Mouse (Mus musculus) liver, embryonic 14.5 days (tissue): Measurements from ENCODE around the gene Col18a1. TPM values are rescaled to one million over a fixed set of nuclear protein-coding genes. Genes with fewer than 3 reads are reported as not detected.

Experiments used
- ATAC-seq: fragments of 200-750 bp; cut with Nextera tagmentation; 2 replicates; pipeline ENCODE4 v1.8.0; 2017; ENCODE audit warnings: moderate number of reproducible peaks, mild to moderate bottlenecking, moderate library complexity; ENCODE audit not compliant: insufficient read depth
- DNase-seq, 3 experiments: peaks; one replicate each; pipeline ENCODE4 v3.0.0-alpha.2; 2012 to 2013; ENCODE audit warnings: low read depth in 3 of 3, low spot score in 3 of 3
- H3K27ac ChIP-seq: fragments of 300-500 bp; sonication (generic); 2 replicates; pipeline ENCODE4 v1.5.1; 2014; ENCODE audit warnings: moderate library complexity, mild to moderate bottlenecking, control low read depth, inconsistent platforms
- H3K27me3 ChIP-seq: fragments of 300-500 bp; sonication (generic); 2 replicates; pipeline ENCODE4 v1.6.1; 2014; ENCODE audit warnings: mild to moderate bottlenecking, low read length, moderate library complexity; ENCODE audit not compliant: control insufficient read depth, insufficient read depth
- H3K36me3 ChIP-seq: fragments of 300-500 bp; sonication (generic); replicated peaks from 2 replicates; pipeline ENCODE4 v1.6.1; 2014; ENCODE audit warnings: low read depth; ENCODE audit not compliant: control insufficient read depth, insufficient read depth
- H3K4me1 ChIP-seq, 2 experiments: fragments of 200-500 bp in 1 of 2; fragments of 300-500 bp in 1 of 2; sonication (generic) in 1 of 2; replicated peaks; 2 replicates each; pipeline ENCODE4 v1.6.1; 2012 to 2014; ENCODE audit warnings: antibody characterized with exemption in 1 of 2, inconsistent platforms in 1 of 2, low read length in 1 of 2; ENCODE audit not compliant: control insufficient read depth in 2 of 2, insufficient read depth in 2 of 2
- H3K4me2 ChIP-seq: fragments of 300-500 bp; sonication (generic); 2 replicates; pipeline ENCODE4 v1.6.1; 2014; ENCODE audit warnings: low read depth, mild to moderate bottlenecking, control low read depth, moderate library complexity
- H3K4me3 ChIP-seq, 2 experiments: fragments of 200-500 bp in 1 of 2; fragments of 300-500 bp in 1 of 2; sonication (generic) in 1 of 2; 2 replicates each; pipeline ENCODE4 v1.5.1; 2012 to 2014; ENCODE audit warnings: low read depth in 2 of 2, low read length in 2 of 2, mild to moderate bottlenecking in 2 of 2, control low read depth in 1 of 2, inconsistent platforms in 1 of 2, moderate library complexity in 1 of 2; ENCODE audit not compliant: insufficient read depth in 1 of 2
- H3K9ac ChIP-seq: fragments of 300-500 bp; sonication (generic); replicated peaks from 2 replicates; pipeline ENCODE4 v1.6.1; 2014; ENCODE audit warnings: mild to moderate bottlenecking, control low read depth, moderate library complexity
- H3K9me3 ChIP-seq: fragments of 300-500 bp; sonication (generic); 2 replicates; pipeline ENCODE4 v1.6.1; 2016; ENCODE audit warnings: low read length, mixed read lengths; ENCODE audit not compliant: control insufficient read depth
- CTCF ChIP-seq: IDR thresholded peaks from 2 replicates; pipeline ENCODE4 v1.5.1; 2016; ENCODE audit warnings: antibody characterized with exemption, low read depth, control low read depth
- EP300 ChIP-seq: IDR thresholded peaks from 2 replicates; pipeline ENCODE4 v1.6.1; 2016; ENCODE audit warnings: antibody characterized with exemption, low read depth
- WGBS: fragments of 180-500 bp; shearing (Covaris S2); extraction: QIAGEN DNeasy Blood & Tissue Kit; methylation state at CpG from one replicate; pipeline ENCODE4 v1.1.7; 2014; ENCODE audit not compliant: insufficient replicate concordance; 5-methylcytosine and 5-hydroxymethylcytosine counted together
- polyA plus RNA-seq, 2 experiments: library from polyadenylated mRNA; depleted of rRNA in 1 of 2; stranded (reverse) in 1 of 2; unstranded in 1 of 2; fragments of >200 nt; fragmentation: Nextera tagmentation in 1 of 2; extraction: Ambion mirVana in 1 of 2; gene quantifications; 2 replicates each; pipeline versions ENCODE4 v1.2.1 to v1.2.3; 2012 to 2014

Col18a1 gene
- polyA plus RNA-seq, 2 experiments: 24.6 to 31.4 TPM

GRCm38 (mm10) chr10:77121287-77122022 is 44.9 kb downstream of the Col18a1 start:
- Histone ChIP-seq H3K27me3 (no peaks in the 10 kb centered on the region), H3K4me2 (no peak overlapping the region), H3K9ac (no peak overlapping the region), H3K9me3 (no peaks in the 10 kb centered on the region), H3K27ac (no peak overlapping the region), H3K4me3 (no peak overlapping the region), H3K4me1 (peaks cover 0 to 10% of the 10 kb centered on the region in 2 experiments; a peak in 2 of 4 replicates), H3K36me3 (no peaks in the 10 kb centered on the region)
- WGBS: 70% methylated on average over 8 of the region's 8 CpGs
- TF ChIP-seq EP300: no peak
- no peak for TF ChIP-seq CTCF
- no peak for ATAC-seq
- DNase-seq: no peak

GRCm38 (mm10) chr10:77120501-77120900 is 45.8 kb downstream of the Col18a1 start:
- H3K4me2 ChIP-seq: no peak overlapping the region
- H3K9ac ChIP-seq: no peak overlapping the region
- 74% methylated on average over 4 of the region's 4 CpGs for WGBS
- TF ChIP-seq EP300: no peak
- peak; percentile 76 for TF ChIP-seq CTCF
- DNase-seq (no peak), ATAC-seq (no peak)
- H3K36me3 ChIP-seq: no peaks in the 10 kb centered on the region
- H3K9me3 ChIP-seq: no peaks in the 10 kb centered on the region
- no peaks in the 10 kb centered on the region for H3K27me3 ChIP-seq
- no peak overlapping the region for H3K4me3 ChIP-seq
- peaks cover 0 to 9% of the 10 kb centered on the region in 2 experiments; a peak in 1 of 4 replicates for H3K4me1 ChIP-seq
- H3K27ac ChIP-seq: no peak overlapping the region

- Histone ChIP-seq H3K27ac (no peak overlapping the region), H3K9me3 (no peaks in the 10 kb centered on the region), H3K27me3 (no peaks in the 10 kb centered on the region), H3K36me3 (no peaks in the 10 kb centered on the region), H3K9ac (no peak overlapping the region), H3K4me3 (no peak overlapping the region), H3K4me1 (peaks cover 0 to 8% of the 10 kb centered on the region in 2 experiments; a peak in 1 of 4 replicates), H3K4me2 (no peak overlapping the region)
- WGBS: 77% methylated on average over 11 of the region's 11 CpGs
- TF ChIP-seq CTCF: no peak
- TF ChIP-seq EP300: no peak
- ATAC-seq (no peak), DNase-seq (no peak)
These were observed 46.9 kb downstream of the Col18a1 start for GRCm38 (mm10) chr10:77119437-77119836.

- TF ChIP-seq EP300: no peak
- TF ChIP-seq CTCF: no peak
- ATAC-seq: no peak
- Histone ChIP-seq H3K9ac (no peak overlapping the region), H3K4me3 (no peak overlapping the region), H3K27ac (no peak overlapping the region), H3K9me3 (no peaks in the 10 kb centered on the region), H3K4me1 (peaks cover 0 to 8% of the 10 kb centered on the region in 2 experiments; a peak in 1 of 4 replicates), H3K36me3 (no peaks in the 10 kb centered on the region), H3K4me2 (no peak overlapping the region), H3K27me3 (no peaks in the 10 kb centered on the region)
- WGBS: 54% methylated on average over 1 of the region's 1 CpGs
- no peak for DNase-seq
These were observed 48.0 kb downstream of the Col18a1 start for GRCm38 (mm10) chr10:77118361-77118760.

GRCm38 (mm10) chr10:77116537-77117455 is 49.6 kb downstream of the Col18a1 start:
- no peak overlapping the region for H3K9ac ChIP-seq
- no peak overlapping the region for H3K4me3 ChIP-seq
- WGBS: 34% methylated on average over 4 of the region's 4 CpGs
- H3K27me3 ChIP-seq: no peaks in the 10 kb centered on the region
- H3K9me3 ChIP-seq: no peaks in the 10 kb centered on the region
- H3K27ac ChIP-seq: no peak overlapping the region
- peaks cover 0 to 8% of the 10 kb centered on the region in 2 experiments; a peak in 1 of 4 replicates for H3K4me1 ChIP-seq
- ATAC-seq: peak; percentile 38
- no peak overlapping the region for H3K4me2 ChIP-seq
- DNase-seq: no peak
- TF ChIP-seq CTCF: no peak
- TF ChIP-seq EP300: no peak
- no peaks in the 10 kb centered on the region for H3K36me3 ChIP-seq
